Mouse (Mus musculus) right cerebral cortex, postnatal 10 days (tissue): ENCODE measurements around the gene Nol12.

ENCODE experiments used
- DNase-seq, 2 experiments: peaks; one replicate each; pipeline ENCODE4 v3.0.0; 2021; ENCODE audit warnings: low spot score in 2 of 2

Gene Nol12

DNA sequence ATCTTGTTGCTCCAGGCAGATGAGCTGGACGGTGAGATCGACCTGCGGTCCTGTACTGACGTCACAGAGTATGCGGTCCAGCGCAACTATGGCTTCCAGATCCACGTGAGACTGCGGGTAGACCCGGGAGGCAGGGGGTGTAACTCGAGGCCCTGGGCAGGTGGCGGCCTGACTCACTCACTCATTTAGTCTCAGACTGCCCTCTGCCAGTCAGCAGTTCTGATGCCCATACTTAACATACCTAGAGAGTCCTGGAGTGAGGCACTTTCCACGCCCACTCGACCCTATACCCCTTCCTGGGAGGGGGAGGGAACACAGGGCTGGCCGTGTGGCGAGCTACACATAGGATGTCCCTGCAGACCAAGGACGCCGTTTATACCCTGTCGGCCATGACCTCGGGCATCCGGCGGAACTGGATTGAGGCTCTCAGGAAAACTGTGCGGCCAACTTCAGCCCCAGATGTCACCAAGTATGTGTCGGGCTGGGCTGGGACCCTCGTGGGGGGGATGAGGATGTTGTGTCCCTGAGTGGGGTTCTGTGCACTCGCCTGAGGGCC, 56.3 kb downstream of the Nol12 start:
- DNase-seq = no peak

DNA sequence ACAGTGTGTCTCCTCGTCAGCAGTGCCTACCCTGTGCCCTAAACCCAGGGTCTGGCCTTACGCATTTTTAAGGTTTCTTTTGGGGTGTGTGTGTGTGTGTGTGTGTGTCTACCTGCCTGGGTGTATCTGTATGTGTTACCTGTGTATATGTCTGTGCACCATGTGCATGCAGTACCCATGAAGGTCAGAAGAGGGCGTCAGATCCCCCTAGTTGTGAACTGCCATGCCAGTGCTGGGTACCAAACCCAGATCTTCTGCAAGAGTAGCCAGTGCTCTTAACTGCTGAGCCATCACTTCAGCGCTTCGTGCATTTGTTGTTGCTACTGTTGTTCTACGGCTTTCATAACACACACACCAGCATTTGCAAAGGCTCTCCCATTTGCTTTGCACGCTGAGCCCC, 57.5 kb downstream of the Nol12 start:
- no peak for DNase-seq

GRCm38 (mm10) chr15:78992925-78993324, 58.2 kb downstream of the Nol12 start:
- DNase-seq = no peak
